Mouse (Mus musculus): ENCODE results near the gene Jade1. TPM values are rescaled to one million over a fixed set of nuclear protein-coding genes. Genes with fewer than 3 reads are reported as not detected.

Jade1 gene
- polyA plus RNA-seq, 1 experiment, result 1.5 TPM

GRCm38 (mm10) chr3:41544451-41544850 lies 11.1 kb upstream of the Jade1 start:
- no peaks in the 10 kb centered on the region for H3K27me3 ChIP-seq (replicated peaks)
- no peaks in the 10 kb centered on the region for H3K36me3 ChIP-seq (replicated peaks; ENCODE audit: low read length)
- H3K9me3 ChIP-seq, result 0 out of 2 replicates have a peak, but pooled peaks cover 4% of the 10 kb centered on the region
- TF ChIP-seq GATA1 (IDR thresholded peaks at IDR 0.05; ENCODE audit: borderline replicate concordance, low read length), result no peak
- no peak for TF ChIP-seq FLI1 (IDR thresholded peaks at IDR 0.05; ENCODE audit: low read length)
- no peaks in the 10 kb centered on the region for H3K4me1 ChIP-seq
- no peak overlapping the region for H3K4me3 ChIP-seq (replicated peaks)

GRCm38 (mm10) chr3:41547289-41547688 lies 8.2 kb upstream of the Jade1 start:
- no peak for TF ChIP-seq FLI1 (IDR thresholded peaks at IDR 0.05; ENCODE audit: low read length)
- no peak for TF ChIP-seq GATA1 (IDR thresholded peaks at IDR 0.05; ENCODE audit: borderline replicate concordance, low read length)

GRCm38 (mm10) chr3:41548238-41548637 lies 7.3 kb upstream of the Jade1 start:
- no peaks in the 10 kb centered on the region for H3K27me3 ChIP-seq (replicated peaks)
- H3K36me3 ChIP-seq (replicated peaks; ENCODE audit: low read length), result no peaks in the 10 kb centered on the region
- peaks cover 5% of the 10 kb centered on the region; the same call in 1 of the 2 replicates for H3K4me1 ChIP-seq
- no peak overlapping the region for H3K4me3 ChIP-seq (replicated peaks)
- 0 out of 2 replicates have a peak, but pooled peaks cover 4% of the 10 kb centered on the region for H3K9me3 ChIP-seq
- TF ChIP-seq GATA1 (IDR thresholded peaks at IDR 0.05; ENCODE audit: borderline replicate concordance, low read length), result no peak
- no peak for TF ChIP-seq FLI1 (IDR thresholded peaks at IDR 0.05; ENCODE audit: low read length)

More at GRCm38 (mm10) chr3:41547289-41547688, 8.2 kb upstream of the Jade1 start:
- Histone ChIP-seq H3K4me3 (replicated peaks) (no peak overlapping the region), H3K27me3 (replicated peaks) (no peaks in the 10 kb centered on the region), H3K9me3 (0 out of 2 replicates have a peak, but pooled peaks cover 4% of the 10 kb centered on the region), H3K36me3 (replicated peaks; ENCODE audit: low read length) (no peaks in the 10 kb centered on the region), H3K4me1 (no peaks in the 10 kb centered on the region)

GRCm38 (mm10) chr3:41551671-41552070 lies 3.9 kb upstream of the Jade1 start:
- TF ChIP-seq FLI1 (IDR thresholded peaks at IDR 0.05; ENCODE audit: low read length) (no peak), GATA1 (IDR thresholded peaks at IDR 0.05; ENCODE audit: borderline replicate concordance, low read length) (no peak)
- H3K9me3 ChIP-seq, result peaks cover 8% of the 10 kb centered on the region
- peaks cover 1% of the 10 kb centered on the region for H3K27me3 ChIP-seq (replicated peaks)
- H3K4me1 ChIP-seq, result peaks cover 5% of the 10 kb centered on the region; the same call in 1 of the 2 replicates
- H3K4me3 ChIP-seq (replicated peaks), result no peak overlapping the region
- no peaks in the 10 kb centered on the region for H3K36me3 ChIP-seq (replicated peaks; ENCODE audit: low read length)

- no peak for TF ChIP-seq GATA1 (IDR thresholded peaks at IDR 0.05; ENCODE audit: borderline replicate concordance, low read length)
- no peak for TF ChIP-seq FLI1 (IDR thresholded peaks at IDR 0.05; ENCODE audit: low read length)
- Histone ChIP-seq H3K4me3 (replicated peaks) (no peak overlapping the region), H3K36me3 (replicated peaks; ENCODE audit: low read length) (no peaks in the 10 kb centered on the region), H3K9me3 (peaks cover 8% of the 10 kb centered on the region), H3K27me3 (replicated peaks) (peaks cover 1% of the 10 kb centered on the region), H3K4me1 (peaks cover 5% of the 10 kb centered on the region; the same call in 1 of the 2 replicates)
Measured at GRCm38 (mm10) chr3:41552777-41553548, 2.6 kb upstream of the Jade1 start.

GRCm38 (mm10) chr3:41553681-41554080 lies 1.9 kb upstream of the Jade1 start:
- no peak overlapping the region for H3K4me3 ChIP-seq (replicated peaks)

GRCm38 (mm10) chr3:41554480-41555475 lies 753 bp upstream of the Jade1 start:
- no peak overlapping the region for H3K4me3 ChIP-seq (replicated peaks)
- TF ChIP-seq GATA1 (IDR thresholded peaks at IDR 0.05; ENCODE audit: borderline replicate concordance, low read length) (no peak), FLI1 (IDR thresholded peaks at IDR 0.05; ENCODE audit: low read length) (no peak)
- H3K9me3 ChIP-seq, result peaks cover 8% of the 10 kb centered on the region
- peaks cover 1% of the 10 kb centered on the region for H3K27me3 ChIP-seq (replicated peaks)
- no peaks in the 10 kb centered on the region for H3K36me3 ChIP-seq (replicated peaks; ENCODE audit: low read length)
- peaks cover 5% of the 10 kb centered on the region; the same call in 1 of the 2 replicates for H3K4me1 ChIP-seq

More at GRCm38 (mm10) chr3:41553681-41554080, 1.9 kb upstream of the Jade1 start:
- peaks cover 8% of the 10 kb centered on the region for H3K9me3 ChIP-seq
- peaks cover 5% of the 10 kb centered on the region; the same call in 1 of the 2 replicates for H3K4me1 ChIP-seq
- H3K27me3 ChIP-seq (replicated peaks), result peaks cover 1% of the 10 kb centered on the region
- TF ChIP-seq FLI1 (IDR thresholded peaks at IDR 0.05; ENCODE audit: low read length), result no peak
- no peaks in the 10 kb centered on the region for H3K36me3 ChIP-seq (replicated peaks; ENCODE audit: low read length)

- no peak overlapping the region for H3K4me3 ChIP-seq (replicated peaks)
Measured at GRCm38 (mm10) chr3:41556451-41557266, 1.1 kb downstream of the Jade1 start.

More at GRCm38 (mm10) chr3:41556451-41557266, 1.1 kb downstream of the Jade1 start:
- H3K36me3 ChIP-seq (replicated peaks; ENCODE audit: low read length), result no peaks in the 10 kb centered on the region
- H3K27me3 ChIP-seq (replicated peaks), result peaks cover 5% of the 10 kb centered on the region
- H3K4me1 ChIP-seq, result peaks cover 5% of the 10 kb centered on the region; the same call in 1 of the 2 replicates
- TF ChIP-seq FLI1 (IDR thresholded peaks at IDR 0.05; ENCODE audit: low read length), result no peak
- no peak for TF ChIP-seq GATA1 (IDR thresholded peaks at IDR 0.05; ENCODE audit: borderline replicate concordance, low read length)
- peaks cover 8% of the 10 kb centered on the region for H3K9me3 ChIP-seq

Data from megakaryocyte, embryonic 14.5 days (primary cell).